Mouse (Mus musculus) kidney, adult 9 months (tissue): Measurements from ENCODE around the gene 1700102P08Rik.

ENCODE experiments used
- DNase-seq: peaks from one replicate; pipeline ENCODE4 v3.0.0; 2022

Gene 1700102P08Rik

GRCm38 (mm10) chr9:108411381-108411942 is 18.9 kb downstream of the 1700102P08Rik start:
- no peak for DNase-seq

- peak; percentile 58 for DNase-seq
Measured at GRCm38 (mm10) chr9:108412221-108412620, 19.6 kb downstream of the 1700102P08Rik start.

GRCm38 (mm10) chr9:108428384-108428783 is 35.8 kb downstream of the 1700102P08Rik start, which contains the start of gene Ccdc36:
Ccdc36 (minus strand) TSS chr9:108428484.
- no peak for DNase-seq

- no peak for DNase-seq
Measured at GRCm38 (mm10) chr9:108431431-108432067, 38.9 kb downstream of the 1700102P08Rik start.

GRCm38 (mm10) chr9:108436182-108436581 is 43.6 kb downstream of the 1700102P08Rik start, which contains the start of gene BC048562:
BC048562 (plus strand) TSS chr9:108436482.
- no peak for DNase-seq

GRCm38 (mm10) chr9:108439176-108439575 is 46.6 kb downstream of the 1700102P08Rik start:
- DNase-seq, result no peak

- DNase-seq, result no peak
Measured at GRCm38 (mm10) chr9:108440485-108440884, 47.9 kb downstream of the 1700102P08Rik start.

- no peak for DNase-seq
Measured at GRCm38 (mm10) chr9:108441236-108441919, 48.8 kb downstream of the 1700102P08Rik start.

GRCm38 (mm10) chr9:108445125-108445524 is 52.5 kb downstream of the 1700102P08Rik start:
- no peak for DNase-seq

- no peak for DNase-seq
Measured at GRCm38 (mm10) chr9:108449860-108450259, 57.3 kb downstream of the 1700102P08Rik start.

GRCm38 (mm10) chr9:108450292-108451169 is 57.9 kb downstream of the 1700102P08Rik start:
- DNase-seq, result no peak

GRCm38 (mm10) chr9:108451170-108451493 is 58.5 kb downstream of the 1700102P08Rik start:
- DNase-seq, result no peak

GRCm38 (mm10) chr9:108451519-108452160 is 59.0 kb downstream of the 1700102P08Rik start:
- no peak for DNase-seq

- peak; percentile 83 for DNase-seq
Measured at GRCm38 (mm10) chr9:108452291-108452906, 59.8 kb downstream of the 1700102P08Rik start.

- DNase-seq, result no peak
Measured at GRCm38 (mm10) chr9:108452911-108453310, 60.3 kb downstream of the 1700102P08Rik start.

GRCm38 (mm10) chr9:108453458-108453857 is 60.9 kb downstream of the 1700102P08Rik start:
- DNase-seq, result no peak

GRCm38 (mm10) chr9:108454429-108454828 is 61.8 kb downstream of the 1700102P08Rik start:
- DNase-seq, result no peak

GRCm38 (mm10) chr9:108455747-108456571 is 63.4 kb downstream of the 1700102P08Rik start:
- DNase-seq, result no peak

- DNase-seq, result no peak
Measured at GRCm38 (mm10) chr9:108456953-108457352, 64.3 kb downstream of the 1700102P08Rik start.

- no peak for DNase-seq
Measured at GRCm38 (mm10) chr9:108459939-108460318, 67.3 kb downstream of the 1700102P08Rik start.
